27 mouse cellular contexts compared by ENCODE assay signal in genomic region chr8:125680851-125681408, GRCm38 (mm10). TPM values are rescaled to one million over a fixed set of nuclear protein-coding genes. Genes with fewer than 3 reads are reported as not detected.
DNase-seq lines count a peak whose midpoint lies in the region; ATAC-seq and TF ChIP-seq lines count a peak whose summit lies in the region.
"Had no signal": no experiment of that assay in that cellular context is flagged by ENCODE, and none has a peak within 500 bp of the region (broad histone marks: within the 10 kb centered on the region; RNA-seq: fewer than 3 reads in every experiment).

No protein-coding gene starts in this region.

- H3K4me2 ChIP-seq in hindbrain, embryonic 16.5 days (ENCODE audit: low read length): no peak overlapping the region
- no peak overlapping the region for H3K4me2 ChIP-seq in embryonic facial prominence, embryonic 14.5 days (ENCODE audit: low read depth, low read length)
- H3K4me2 ChIP-seq: heart, embryonic 15.5 days; hindbrain, embryonic 15.5 days; limb, embryonic 13.5 days; liver, embryonic 11.5 days; lung, embryonic 15.5 days; midbrain, embryonic 13.5 days; neural tube, embryonic 12.5 days had no signal

- H3K4me1 ChIP-seq in hindbrain, embryonic 10.5 days (replicated peaks): peaks cover 28% of the 10 kb centered on the region
- no peaks in the 10 kb centered on the region for H3K4me1 ChIP-seq in hindbrain, embryonic 16.5 days (ENCODE audit: control insufficient read depth, insufficient read depth, low read depth, low read length)
- peaks cover 7% of the 10 kb centered on the region for H3K4me1 ChIP-seq in embryonic facial prominence, embryonic 14.5 days (ENCODE audit: control insufficient read depth, insufficient read depth, low read length)
- H3K4me1 ChIP-seq: lung, embryonic 15.5 days had no signal

- no peak for TF ChIP-seq CTCF in left cerebral cortex, adult 2 months (IDR thresholded peaks at IDR 0.05)

- DNase-seq in hindbrain, embryonic 10.5 days (ENCODE audit: low spot score): peak; percentile 18
- peak; percentile 20 for DNase-seq in CD4-positive helper T cell, adult 2 months (ENCODE audit: low read depth, low spot score)
- peak; percentile 13 for DNase-seq in T-cell, adult 2 months (ENCODE audit: low spot score)
- peak; percentile 18 for DNase-seq in embryonic facial prominence, embryonic 14.5 days (ENCODE audit: low spot score)
- DNase-seq in left cerebral cortex, adult 2 months (ENCODE audit: extremely low spot score in 1 of 2, low spot score in 2 of 2): no peak
- no peak for DNase-seq in left cerebral cortex, adult 18-20 months (ENCODE audit: low spot score in 2 of 2)
- DNase-seq in gastrocnemius, postnatal 4 days (ENCODE audit: low spot score in 2 of 2): no peak
- DNase-seq: adrenal gland, postnatal 10 days; cerebellum, adult 18-20 months; gastrocnemius, postnatal 10 days; kidney, adult 9 months; kidney, postnatal 10 days; layer of hippocampus, adult 9-11 months; lung, postnatal 36 days; right cerebral cortex, adult 18-20 months; right cerebral cortex, postnatal 4 days; thymus, adult 2 months; thymus, postnatal 36 days had no signal

- H3K9me3 ChIP-seq in hindbrain, embryonic 10.5 days: no peaks in the 10 kb centered on the region
- no peaks in the 10 kb centered on the region for H3K9me3 ChIP-seq in hindbrain, embryonic 16.5 days (ENCODE audit: control insufficient read depth, low read length)
- H3K9me3 ChIP-seq in embryonic facial prominence, embryonic 14.5 days (ENCODE audit: control insufficient read depth, low read length): no peaks in the 10 kb centered on the region
- H3K9me3 ChIP-seq: heart, embryonic 15.5 days; hindbrain, embryonic 15.5 days; limb, embryonic 13.5 days; lung, embryonic 15.5 days; midbrain, embryonic 13.5 days; neural tube, embryonic 12.5 days had no signal

- no peaks in the 10 kb centered on the region for H3K27me3 ChIP-seq in hindbrain, embryonic 10.5 days (ENCODE audit: insufficient read depth, poor library complexity, severe bottlenecking)
- H3K27me3 ChIP-seq in hindbrain, embryonic 16.5 days (replicated peaks; ENCODE audit: control insufficient read depth, insufficient read depth, low read length): no peaks in the 10 kb centered on the region
- H3K27me3 ChIP-seq in embryonic facial prominence, embryonic 14.5 days (replicated peaks; ENCODE audit: control insufficient read depth, insufficient read depth, low read length): no peaks in the 10 kb centered on the region
- H3K27me3 ChIP-seq: heart, embryonic 15.5 days; hindbrain, embryonic 15.5 days; limb, embryonic 13.5 days; lung, embryonic 15.5 days; midbrain, embryonic 13.5 days; neural tube, embryonic 12.5 days had no signal

- no peak overlapping the region for H3K4me3 ChIP-seq in hindbrain, embryonic 10.5 days
- H3K4me3 ChIP-seq in hindbrain, embryonic 16.5 days (ENCODE audit: low read length): no peak overlapping the region
- H3K4me3 ChIP-seq in embryonic facial prominence, embryonic 14.5 days (ENCODE audit: low read depth, low read length): no peak overlapping the region
- no peak overlapping the region for H3K4me3 ChIP-seq in left cerebral cortex, adult 2 months
- H3K4me3 ChIP-seq: heart, embryonic 15.5 days; hindbrain, embryonic 15.5 days; limb, embryonic 13.5 days; lung, embryonic 15.5 days; midbrain, embryonic 13.5 days; neural tube, embryonic 12.5 days had no signal

- no peak for ATAC-seq in hindbrain, embryonic 16.5 days
- peak; percentile 33; the same call in 1 of the 2 replicates for ATAC-seq in embryonic facial prominence, embryonic 14.5 days (ENCODE audit: low read depth)
- ATAC-seq: intestine, embryonic 16.5 days; midbrain, embryonic 13.5 days had no signal

- intact Hi-C loops in left cerebral cortex, adult 2 months (cut with DNase I): no loop called here

- peak overlapping the region; percentile 43; the same call in 1 of the 2 replicates for H3K27ac ChIP-seq in hindbrain, embryonic 10.5 days
- no peak overlapping the region for H3K27ac ChIP-seq in hindbrain, embryonic 16.5 days (ENCODE audit: low read depth, low read length)
- H3K27ac ChIP-seq in embryonic facial prominence, embryonic 14.5 days (replicated peaks; ENCODE audit: low read depth, low read length): no peak overlapping the region
- H3K27ac ChIP-seq in left cerebral cortex, adult 2 months: no peak overlapping the region
- H3K27ac ChIP-seq: heart, embryonic 15.5 days; hindbrain, embryonic 15.5 days; limb, embryonic 13.5 days; lung, embryonic 15.5 days; midbrain, embryonic 13.5 days; neural tube, embryonic 12.5 days had no signal

- no peak overlapping the region for H3K9ac ChIP-seq in hindbrain, embryonic 16.5 days (ENCODE audit: low read depth, low read length)
- H3K9ac ChIP-seq in embryonic facial prominence, embryonic 14.5 days (ENCODE audit: low read depth, low read length): no peak overlapping the region
- H3K9ac ChIP-seq: heart, embryonic 15.5 days; hindbrain, embryonic 15.5 days; limb, embryonic 13.5 days; lung, embryonic 15.5 days; midbrain, embryonic 13.5 days; neural tube, embryonic 12.5 days had no signal

- WGBS in hindbrain, embryonic 10.5 days: 31% methylated on average over 8 of the region's 8 CpGs
- WGBS in hindbrain, embryonic 16.5 days: 29% methylated on average over 8 of the region's 8 CpGs
- WGBS in embryonic facial prominence, embryonic 14.5 days: 35% methylated on average over 8 of the region's 8 CpGs

- no peaks in the 10 kb centered on the region for H3K36me3 ChIP-seq in hindbrain, embryonic 10.5 days
- H3K36me3 ChIP-seq in hindbrain, embryonic 16.5 days (ENCODE audit: control insufficient read depth, insufficient read depth, low read length): no peaks in the 10 kb centered on the region
- H3K36me3 ChIP-seq in embryonic facial prominence, embryonic 14.5 days (ENCODE audit: control insufficient read depth, insufficient read depth, low read length): no peaks in the 10 kb centered on the region
- H3K36me3 ChIP-seq: heart, embryonic 15.5 days; hindbrain, embryonic 15.5 days; limb, embryonic 13.5 days; lung, embryonic 15.5 days; midbrain, embryonic 13.5 days; neural tube, embryonic 12.5 days had no signal

RNA-seq across cellular contexts. Expression of gene Map10, which starts 11.3 kb away (rescaled TPM):
- polyA plus RNA-seq in hindbrain, embryonic 10.5 days (2016; fragmentation: Nextera tagmentation; extraction: Ambion mirVana): 6.0 and 8.0 TPM in 2 replicates
- 6.3 and 6.7 TPM in 2 replicates for polyA plus RNA-seq in hindbrain, embryonic 16.5 days (2015; fragmentation: Nextera tagmentation; extraction: Ambion mirVana)
- polyA plus RNA-seq in embryonic facial prominence, embryonic 14.5 days (2014; fragmentation: Nextera tagmentation; extraction: Ambion mirVana): 6.7 and 7.8 TPM in 2 replicates
- 1 to 10 TPM; 4.3 to 4.5 TPM for total RNA-seq in left cerebral cortex, adult 2 months (2021)
- total RNA-seq in left cerebral cortex, adult 18-20 months (2021): 1 to 10 TPM; 4.5 to 4.8 TPM
- total RNA-seq in gastrocnemius, postnatal 4 days (2021): 1 to 10 TPM; 5.3 to 6.2 TPM

RNA-seq across cellular contexts. Expression of gene Ntpcr, which starts 48.8 kb away (rescaled TPM):
- 15.9 and 18.8 TPM in 2 replicates for polyA plus RNA-seq in hindbrain, embryonic 10.5 days (2016; fragmentation: Nextera tagmentation; extraction: Ambion mirVana)
- 35.4 and 37.6 TPM in 2 replicates for polyA plus RNA-seq in hindbrain, embryonic 16.5 days (2015; fragmentation: Nextera tagmentation; extraction: Ambion mirVana)
- polyA plus RNA-seq in embryonic facial prominence, embryonic 14.5 days (2014; fragmentation: Nextera tagmentation; extraction: Ambion mirVana): 38.5 and 39.5 TPM in 2 replicates
- total RNA-seq in left cerebral cortex, adult 2 months (2021): 10 to 100 TPM; 23.3 to 23.7 TPM
- 10 to 100 TPM; 22.9 to 23.1 TPM for total RNA-seq in left cerebral cortex, adult 18-20 months (2021)
- 10 to 100 TPM; 23.2 to 24.5 TPM for total RNA-seq in gastrocnemius, postnatal 4 days (2021)

Comparison
In these comparisons a context has a peak if more than half of its experiments do, and no peak if none do; other contexts are left out.
1. DNase-seq: peak in hindbrain, embryonic 10.5 days (single experiment), CD4-positive helper T cell, adult 2 months (single experiment), T-cell, adult 2 months (single experiment) and embryonic facial prominence, embryonic 14.5 days (single experiment); none in left cerebral cortex, adult 2 months (0 of 2), left cerebral cortex, adult 18-20 months (0 of 2) and gastrocnemius, postnatal 4 days (0 of 2).